Mouse (Mus musculus) ES-E14 (cell line): Measurements from ENCODE around the gene Rasal1.

Experiments used
- MAFK ChIP-seq: IDR thresholded peaks from 2 replicates; pipeline ENCODE4 v1.6.1; 2014; ENCODE audit warnings: mild to moderate bottlenecking, low read depth, low read length, inconsistent platforms; ENCODE audit not compliant: insufficient read depth
- ZC3H11A ChIP-seq: IDR thresholded peaks from 2 replicates; pipeline ENCODE4 v1.6.1; 2012; ENCODE audit warnings: low read depth, mild to moderate bottlenecking, inconsistent platforms, low read length, borderline replicate concordance

DNA sequence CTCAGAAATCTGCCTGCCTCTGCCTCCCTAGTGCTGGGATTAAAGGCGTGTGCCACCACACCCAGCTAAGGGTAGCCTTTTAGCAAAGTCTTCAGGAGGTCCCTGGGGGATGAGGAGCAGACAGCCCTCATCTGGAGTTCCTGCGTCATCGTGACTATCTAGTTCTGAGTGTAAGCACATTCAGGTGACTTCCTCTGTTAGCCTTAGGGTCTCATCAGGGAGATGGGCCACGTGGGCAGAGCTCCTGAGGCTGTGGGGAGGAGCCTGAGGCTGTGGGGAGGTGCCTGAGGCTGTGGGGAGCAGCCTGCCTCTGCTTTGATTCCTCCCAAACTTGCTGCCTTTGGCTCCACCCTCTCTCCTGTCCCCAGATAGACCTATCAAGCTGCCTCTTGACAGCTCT is 48.3 kb downstream of the Rasal1 start:
- TF ChIP-seq MAFK (no peak), ZC3H11A (no peak)
